8 mouse cellular contexts compared by ENCODE assay signal in genomic region chr1:39527432-39527831, GRCm38 (mm10). TPM values are rescaled to one million over a fixed set of nuclear protein-coding genes. Genes with fewer than 3 reads are reported as not detected.
DNase-seq lines count a peak whose midpoint lies in the region; ATAC-seq and TF ChIP-seq lines count a peak whose summit lies in the region.

No protein-coding gene starts in this region.

- peak; percentile 50 to 76 for DNase-seq in heart, adult 18-20 months
- DNase-seq in heart, embryonic 10.5 days (ENCODE audit: low spot score), result no peak
- DNase-seq in hindbrain, postnatal 0 days (ENCODE audit: low spot score), result peak; percentile 83
- DNase-seq in left cerebral cortex, postnatal 14 days (ENCODE audit: low spot score in 2 of 2), result peak; percentile 71 to 80
- peak; percentile 55 to 75 for DNase-seq in monocyte, adult 2 months (ENCODE audit: low read depth in 1 of 2, low spot score in 2 of 2)
- DNase-seq in splenic B cell, adult 2 months (ENCODE audit: low read depth, low spot score), result peak; percentile 87

- H3K4me1 ChIP-seq in heart, embryonic 10.5 days, result no peaks in the 10 kb centered on the region
- peaks cover 17% of the 10 kb centered on the region for H3K4me1 ChIP-seq in bone marrow macrophage, adult 2 months (ENCODE audit: control insufficient read depth, insufficient read depth, low read length)
- peaks cover 4% of the 10 kb centered on the region; the same call in 1 of the 2 replicates for H3K4me1 ChIP-seq in embryonic fibroblast, embryonic 13.5 days (ENCODE audit: control insufficient read depth, insufficient read depth, low read length)
- H3K4me1 ChIP-seq in hindbrain, postnatal 0 days (ENCODE audit: insufficient read depth, low read length), result no peaks in the 10 kb centered on the region

- H3K4me3 ChIP-seq in heart, embryonic 10.5 days, result no peak overlapping the region
- no peak overlapping the region for H3K4me3 ChIP-seq in bone marrow macrophage, adult 2 months (ENCODE audit: insufficient read depth, low read length)
- no peak overlapping the region for H3K4me3 ChIP-seq in embryonic fibroblast, embryonic 13.5 days (ENCODE audit: insufficient read depth, low read length)
- no peak overlapping the region for H3K4me3 ChIP-seq in hindbrain, postnatal 0 days (ENCODE audit: low read length)

- peak; percentile 93 for TF ChIP-seq CTCF in bone marrow macrophage, adult 2 months (IDR thresholded peaks at IDR 0.05; ENCODE audit: low read depth, low read length)
- TF ChIP-seq CTCF in embryonic fibroblast, embryonic 13.5 days (IDR thresholded peaks at IDR 0.05; ENCODE audit: borderline replicate concordance, insufficient read depth, low read length), result peak; percentile 81
- TF ChIP-seq CTCF in hindbrain, postnatal 0 days (IDR thresholded peaks at IDR 0.05; ENCODE audit: low read depth), result peak; percentile 87

- no peaks in the 10 kb centered on the region for H3K36me3 ChIP-seq in heart, embryonic 10.5 days
- H3K36me3 ChIP-seq in hindbrain, postnatal 0 days (ENCODE audit: insufficient read depth, low read length), result no peaks in the 10 kb centered on the region
- no peaks in the 10 kb centered on the region for H3K36me3 ChIP-seq in splenic B cell, adult 2 months (ENCODE audit: control insufficient read depth, insufficient read depth, low read length, poor library complexity, severe bottlenecking)

- WGBS in heart, embryonic 10.5 days, result 9% methylated on average over 7 of the region's 7 CpGs
- 14% methylated on average over 7 of the region's 7 CpGs for WGBS in hindbrain, postnatal 0 days

- no peak overlapping the region for H3K9ac ChIP-seq in hindbrain, postnatal 0 days (replicated peaks; ENCODE audit: low read length)

- no peak overlapping the region for H3K27ac ChIP-seq in heart, embryonic 10.5 days
- H3K27ac ChIP-seq in bone marrow macrophage, adult 2 months (ENCODE audit: insufficient read depth, low read depth, low read length), result no peak overlapping the region
- no peak overlapping the region for H3K27ac ChIP-seq in embryonic fibroblast, embryonic 13.5 days (ENCODE audit: insufficient read depth, low read length)
- no peak overlapping the region for H3K27ac ChIP-seq in hindbrain, postnatal 0 days

- peak; percentile 64; the same call in 1 of the 2 replicates for ATAC-seq in hindbrain, postnatal 0 days

- intact Hi-C loops in left cerebral cortex, postnatal 14 days (cut with DNase I), result no loop called here

- no peaks in the 10 kb centered on the region for H3K9me3 ChIP-seq in heart, embryonic 10.5 days
- no peaks in the 10 kb centered on the region for H3K9me3 ChIP-seq in hindbrain, postnatal 0 days (ENCODE audit: low read length)

- no peaks in the 10 kb centered on the region for H3K27me3 ChIP-seq in heart, embryonic 10.5 days (ENCODE audit: insufficient read depth, poor library complexity, severe bottlenecking)
- H3K27me3 ChIP-seq in hindbrain, postnatal 0 days (ENCODE audit: insufficient read depth, low read length), result no peaks in the 10 kb centered on the region
- no peaks in the 10 kb centered on the region for H3K27me3 ChIP-seq in splenic B cell, adult 2 months (ENCODE audit: control insufficient read depth, insufficient read depth, low read length, poor library complexity, severe bottlenecking)

- TF ChIP-seq POLR2A in bone marrow macrophage, adult 2 months (IDR thresholded peaks at IDR 0.05; ENCODE audit: borderline replicate concordance, low read depth, low read length), result no peak
- TF ChIP-seq POLR2A in embryonic fibroblast, embryonic 13.5 days (IDR thresholded peaks at IDR 0.05; ENCODE audit: low read depth, low read length), result no peak

- no peak overlapping the region for H3K4me2 ChIP-seq in hindbrain, postnatal 0 days (ENCODE audit: low read depth, low read length)

RNA-seq across cellular contexts. Expression of gene Cnot11, which starts 7.4 kb away (rescaled TPM):
- total RNA-seq in heart, adult 18-20 months (2021), result 10 to 100 TPM; 12.8 to 14.2 TPM
- 20.1 and 27.7 TPM in 2 replicates for polyA plus RNA-seq in heart, embryonic 10.5 days (2016; fragmentation: Nextera tagmentation; extraction: Ambion mirVana)
- polyA plus RNA-seq in bone marrow macrophage, adult 2 months (2012; ENCODE audit: insufficient read depth, insufficient read length, missing spikeins), result 22.0 and 30.4 TPM in 2 replicates
- 47.8 and 48.5 TPM in 2 replicates for polyA plus RNA-seq in embryonic fibroblast, embryonic 13.5 days (2011; ENCODE audit: insufficient read length, low read depth, missing spikeins)
- total RNA-seq in hindbrain, postnatal 0 days (2014; rRNA removed), result 26.4 and 31.7 TPM in 2 replicates
- 12.3 and 12.7 TPM in 2 replicates for polyA plus RNA-seq in hindbrain, postnatal 0 days (2015; fragmentation: Nextera tagmentation; extraction: Ambion mirVana)
- 10 to 100 TPM; 23.1 to 25.9 TPM for total RNA-seq in left cerebral cortex, postnatal 14 days (2021)

RNA-seq across cellular contexts. Expression of gene Tbc1d8, which starts 48.9 kb away (rescaled TPM):
- 1 to 10 TPM; 4.6 to 6.3 TPM for total RNA-seq in heart, adult 18-20 months (2021)
- polyA plus RNA-seq in heart, embryonic 10.5 days (2016; fragmentation: Nextera tagmentation; extraction: Ambion mirVana), result 7.5 and 11.6 TPM in 2 replicates
- polyA plus RNA-seq in bone marrow macrophage, adult 2 months (2012; ENCODE audit: insufficient read depth, insufficient read length, missing spikeins), result 78.2 and 86.8 TPM in 2 replicates
- polyA plus RNA-seq in embryonic fibroblast, embryonic 13.5 days (2011; ENCODE audit: insufficient read length, low read depth, missing spikeins), result 1.2 and 3.2 TPM in 2 replicates
- total RNA-seq in hindbrain, postnatal 0 days (2014; rRNA removed), result 17.4 and 17.7 TPM in 2 replicates
- polyA plus RNA-seq in hindbrain, postnatal 0 days (2015; fragmentation: Nextera tagmentation; extraction: Ambion mirVana), result 7.6 and 7.8 TPM in 2 replicates
- total RNA-seq in left cerebral cortex, postnatal 14 days (2021), result 10 to 100 TPM; 13.9 to 16.8 TPM

RNA-seq across cellular contexts. Expression of gene Rnf149, which starts 49.8 kb away (rescaled TPM):
- total RNA-seq in heart, adult 18-20 months (2021), result 10 to 100 TPM in 1 of 2 experiments, 1 to 10 TPM in 1; 8.6 to 10.8 TPM
- 17.1 and 26.0 TPM in 2 replicates for polyA plus RNA-seq in heart, embryonic 10.5 days (2016; fragmentation: Nextera tagmentation; extraction: Ambion mirVana)
- polyA plus RNA-seq in bone marrow macrophage, adult 2 months (2012; ENCODE audit: insufficient read depth, insufficient read length, missing spikeins), result 113 and 116 TPM in 2 replicates
- 52.6 and 96.4 TPM in 2 replicates for polyA plus RNA-seq in embryonic fibroblast, embryonic 13.5 days (2011; ENCODE audit: insufficient read length, low read depth, missing spikeins)
- 13.0 and 14.5 TPM in 2 replicates for total RNA-seq in hindbrain, postnatal 0 days (2014; rRNA removed)
- 22.3 and 24.4 TPM in 2 replicates for polyA plus RNA-seq in hindbrain, postnatal 0 days (2015; fragmentation: Nextera tagmentation; extraction: Ambion mirVana)
- 10 to 100 TPM; 24.3 to 29.3 TPM for total RNA-seq in left cerebral cortex, postnatal 14 days (2021)
